Mouse (Mus musculus) R1 (cell line): ENCODE results near the gene Add2.
"Not testable (repeated sequence)": the region's sequence is repeated elsewhere in the genome, so short reads cannot be mapped to it uniquely, and the experiment has no call there.

Experiments
- DNase-seq: peaks from one replicate; pipeline ENCODE4 v3.0.0-alpha.2; 2018; ENCODE audit warnings: low read depth, low spot score

Add2 gene

GRCm38 (mm10) chr6:86028601-86029322 lies at the start of gene Add2:
Gene Add2, plus strand, starts transcription at chr6:86028681.
- DNase-seq: peak; percentile 47

- DNase-seq: peak; percentile 72
Measured at GRCm38 (mm10) chr6:85978736-85979135, 49.7 kb upstream of the Add2 start.

- no peak for DNase-seq
Measured at GRCm38 (mm10) chr6:85984351-85984750, 44.1 kb upstream of the Add2 start.

GRCm38 (mm10) chr6:85989570-85989969 lies 38.9 kb upstream of the Add2 start:
- DNase-seq: not testable (repeated sequence)

GRCm38 (mm10) chr6:85990774-85991173 lies 37.7 kb upstream of the Add2 start:
- DNase-seq: not testable (repeated sequence)

GRCm38 (mm10) chr6:86003405-86003925 lies 25.0 kb upstream of the Add2 start:
- DNase-seq: peak; percentile 78

- DNase-seq: peak; percentile 92
Measured at GRCm38 (mm10) chr6:86004271-86005148, 24.0 kb upstream of the Add2 start.

- DNase-seq: peak; percentile 76
Measured at GRCm38 (mm10) chr6:86009980-86010379, 18.5 kb upstream of the Add2 start.

- DNase-seq: not testable (repeated sequence)
Measured at GRCm38 (mm10) chr6:86014812-86015211, 13.7 kb upstream of the Add2 start.

- no peak for DNase-seq
Measured at GRCm38 (mm10) chr6:86015871-86016270, 12.6 kb upstream of the Add2 start, which contains the start of gene Figla. Gene Figla, plus strand, starts transcription at chr6:86016171.

GRCm38 (mm10) chr6:86016793-86017350 lies 11.6 kb upstream of the Add2 start:
- DNase-seq: peak; percentile 55

- DNase-seq: no peak
Measured at GRCm38 (mm10) chr6:86019415-86020237, 8.9 kb upstream of the Add2 start.

GRCm38 (mm10) chr6:86020948-86021347 lies 7.5 kb upstream of the Add2 start:
- no peak for DNase-seq

- no peak for DNase-seq
Measured at GRCm38 (mm10) chr6:86026632-86027292, 1.7 kb upstream of the Add2 start.

GRCm38 (mm10) chr6:86028150-86028549 lies 331 bp upstream of the Add2 start:
- no peak for DNase-seq

- no peak for DNase-seq
Measured at GRCm38 (mm10) chr6:86029323-86029713, 837 bp downstream of the Add2 start.

GRCm38 (mm10) chr6:86031527-86031926 lies 3.0 kb downstream of the Add2 start:
- DNase-seq: no peak

- no peak for DNase-seq
Measured at GRCm38 (mm10) chr6:86033635-86034034, 5.2 kb downstream of the Add2 start.

GRCm38 (mm10) chr6:86038901-86039300 lies 10.4 kb downstream of the Add2 start:
- no peak for DNase-seq

GRCm38 (mm10) chr6:86040140-86040539 lies 11.7 kb downstream of the Add2 start:
- no peak for DNase-seq

- no peak for DNase-seq
Measured at GRCm38 (mm10) chr6:86047510-86047909, 19.0 kb downstream of the Add2 start.
